Mouse (Mus musculus): ENCODE data around the gene Acad9.

Gene Acad9

DNA sequence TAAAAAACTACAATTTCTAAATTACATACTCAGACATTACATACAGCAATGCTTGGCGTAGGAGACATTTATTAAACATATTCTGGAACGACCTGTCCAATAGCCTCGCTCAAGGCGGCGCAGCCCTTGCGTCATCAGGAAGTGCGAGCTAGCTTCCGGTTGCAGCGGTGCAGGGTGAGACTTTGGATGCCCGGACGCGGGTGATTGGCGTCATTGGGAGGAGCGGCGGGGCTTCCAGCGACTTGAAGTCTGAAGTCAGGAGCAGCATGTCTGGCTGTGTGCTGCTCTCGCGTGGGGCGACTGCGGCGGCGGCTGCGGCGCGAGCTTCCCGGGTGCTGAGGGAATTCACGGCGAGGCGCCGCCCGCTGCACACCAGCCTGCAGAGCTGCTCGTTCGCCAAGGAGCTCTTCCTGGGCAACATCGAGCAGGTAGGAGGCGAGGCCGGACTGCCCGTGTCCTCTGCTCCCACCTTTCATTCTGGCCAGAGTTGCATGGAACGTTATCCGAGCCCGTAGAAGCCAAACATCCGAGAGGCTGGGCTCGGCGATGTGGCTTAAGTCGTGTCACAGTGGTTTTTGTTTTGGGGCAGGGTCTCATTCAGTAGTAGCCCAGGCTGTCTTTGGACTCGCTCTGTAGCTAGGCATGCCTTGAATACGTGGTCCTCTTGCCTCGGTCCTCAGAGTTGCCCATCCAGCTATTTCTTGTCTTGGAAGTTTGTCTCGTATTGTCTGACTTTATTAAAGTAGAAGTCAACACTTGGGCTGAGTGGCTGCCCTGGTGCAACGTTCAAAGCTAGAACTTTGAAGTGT lies at the start of gene Acad9:
TSS of gene Acad9 (plus strand) at position 137 of the 809 bp plus-strand sequence.
- DNase-seq, result peak; percentile 94

DNA sequence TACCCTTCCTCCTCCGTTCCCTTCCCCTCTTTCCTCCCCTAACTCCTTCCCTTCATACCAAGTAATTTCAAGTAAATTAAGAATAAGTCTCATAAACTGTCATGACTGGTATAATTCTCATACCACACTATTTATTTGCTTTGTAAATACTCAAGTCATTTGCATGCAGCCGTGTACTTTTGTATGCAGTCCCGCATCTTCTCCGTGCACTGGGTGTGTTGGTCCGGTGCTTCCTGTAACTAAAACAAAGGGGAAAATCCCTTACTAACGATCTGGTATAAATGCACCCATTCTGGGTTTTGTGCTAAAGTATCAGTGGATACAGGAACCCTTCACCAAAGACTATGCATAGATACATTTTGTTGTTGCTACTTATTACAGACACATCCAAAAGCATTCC lies 40.0 kb upstream of the Acad9 start:
- DNase-seq, result no peak

DNA sequence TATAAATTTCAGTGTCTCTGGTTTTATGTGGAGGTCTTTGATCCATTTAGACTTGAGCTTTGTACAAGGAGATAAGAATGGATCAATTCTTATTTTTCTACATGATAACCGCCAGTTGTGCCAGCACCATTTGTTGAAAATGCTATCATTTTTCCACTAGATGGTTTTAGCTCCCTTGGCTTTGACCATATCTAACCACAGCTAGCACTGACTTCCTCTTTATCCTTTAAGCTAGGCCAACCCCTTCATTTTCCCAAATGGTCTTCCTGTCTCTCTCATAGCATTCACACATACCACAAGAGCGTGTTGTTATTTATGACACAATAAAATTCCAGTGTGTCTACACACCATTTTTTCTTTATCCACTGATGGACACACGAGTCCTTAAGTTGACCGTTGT lies 35.8 kb upstream of the Acad9 start:
- no peak for DNase-seq

DNA sequence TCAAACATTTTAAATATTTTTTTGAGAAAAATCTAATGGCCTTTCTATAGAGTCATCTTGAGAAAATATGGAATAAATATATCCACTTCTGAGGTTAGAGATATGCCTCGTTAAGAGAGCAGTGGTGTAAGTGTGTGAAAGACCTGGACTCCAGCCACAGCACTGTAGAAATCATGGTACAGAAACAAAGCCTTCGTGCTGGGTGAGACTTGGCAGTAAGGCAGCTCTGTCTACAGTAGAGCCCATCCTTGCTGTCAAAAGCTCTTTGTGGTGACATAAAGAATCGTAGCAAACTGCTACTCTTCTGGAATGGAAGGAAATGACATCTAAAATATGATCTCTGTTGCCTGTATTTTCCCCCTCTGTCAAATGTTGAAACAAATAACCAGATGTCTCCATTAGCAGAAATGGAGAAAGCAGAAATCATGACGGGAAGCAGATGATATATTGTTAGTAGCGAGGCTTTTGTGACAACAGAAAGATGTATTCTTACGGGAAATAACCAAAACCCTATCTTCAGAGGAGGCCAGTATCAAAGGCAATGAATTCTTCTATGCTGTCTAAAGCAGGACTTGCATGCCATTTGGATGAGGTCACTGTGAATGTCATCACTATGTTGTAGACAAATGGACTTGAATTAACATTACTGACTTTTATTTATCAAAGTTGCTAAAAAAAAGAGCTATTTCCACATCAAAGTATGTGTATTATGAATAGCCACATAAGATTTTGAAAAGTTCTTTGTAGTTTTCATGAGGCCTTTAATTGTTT lies 33.9 kb upstream of the Acad9 start:
- no peak for DNase-seq

DNA sequence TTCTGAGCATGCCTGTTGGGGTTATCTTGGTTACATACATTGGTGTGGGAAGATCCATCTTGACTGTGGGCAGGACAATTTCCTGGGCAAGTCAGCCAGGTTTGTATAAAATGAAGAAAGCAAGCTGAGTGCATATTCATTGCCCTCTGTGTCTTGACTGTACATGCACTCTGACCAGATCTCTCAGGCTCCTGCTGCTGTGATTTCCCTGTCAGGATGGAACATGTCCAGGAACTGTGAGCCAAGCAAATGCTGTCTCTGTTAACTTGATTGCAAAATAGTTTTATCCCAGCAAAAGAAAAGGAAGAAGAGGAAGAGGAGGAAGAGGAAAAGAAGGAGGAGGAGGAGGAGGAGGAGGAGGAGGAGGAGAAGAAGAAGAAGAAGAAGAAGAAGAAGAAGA lies 21.3 kb upstream of the Acad9 start:
- DNase-seq, result no peak

DNA sequence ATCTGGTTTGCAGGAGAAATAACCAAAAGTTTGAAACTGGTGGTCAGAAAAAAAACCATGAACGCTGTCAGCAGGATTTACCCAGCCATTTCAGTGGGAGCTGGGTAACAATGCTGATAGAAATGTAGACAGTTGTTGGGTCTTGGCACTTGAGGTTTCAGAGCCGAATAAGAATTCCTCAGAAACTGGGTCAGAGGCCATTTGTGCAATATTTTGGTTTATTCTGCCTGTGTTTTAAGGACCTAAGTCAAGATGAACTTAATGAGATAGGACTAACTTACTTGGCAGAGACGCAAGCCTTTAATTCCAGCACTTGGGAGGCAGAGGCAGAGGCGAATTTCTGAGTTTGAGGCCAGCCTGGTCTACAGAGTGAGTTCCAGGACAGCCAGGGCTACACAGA lies 20.7 kb upstream of the Acad9 start:
- DNase-seq, result no peak

DNA sequence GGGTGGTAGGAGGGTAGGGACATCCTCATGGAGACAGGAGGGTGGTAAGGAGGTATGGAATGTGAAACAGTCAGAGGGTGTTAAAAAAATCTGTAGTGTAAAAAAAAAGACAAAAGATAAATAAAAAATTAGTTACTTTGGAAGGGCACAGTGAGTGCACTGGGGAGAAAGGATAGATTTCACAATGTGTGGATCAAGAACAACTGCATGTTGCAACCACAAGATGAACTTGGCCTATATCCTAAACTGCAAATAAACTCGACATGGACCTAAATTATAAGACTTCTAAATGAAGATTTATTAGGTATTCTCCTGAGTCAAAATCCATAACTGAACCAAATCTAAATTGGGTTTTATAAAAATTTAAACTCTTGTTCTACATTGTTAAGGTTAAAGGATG lies 16.7 kb upstream of the Acad9 start:
- no peak for DNase-seq

DNA sequence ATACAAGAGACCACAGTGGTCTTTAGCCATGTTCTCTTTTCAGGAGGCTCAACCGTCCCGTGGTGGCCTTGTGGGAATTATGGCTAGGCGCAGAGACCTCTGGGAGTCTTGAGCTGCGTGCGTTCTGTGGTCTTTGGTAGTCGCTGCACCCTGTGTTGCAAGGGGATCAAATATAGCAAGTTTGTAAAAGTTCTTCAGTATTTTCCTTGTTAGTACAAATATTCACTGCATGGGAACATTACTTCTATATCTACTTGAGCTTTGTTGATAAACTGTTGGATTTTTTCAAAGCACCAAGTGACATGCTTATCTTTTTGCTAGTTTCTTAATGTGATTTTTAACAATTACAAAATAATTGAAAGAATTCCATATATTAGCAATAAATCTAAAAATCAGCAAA lies 12.3 kb upstream of the Acad9 start, which contains the start of gene Ccdc144b:
TSS of gene Ccdc144b (minus strand) at position 101 of the 400 bp plus-strand sequence.
- DNase-seq, result no peak

DNA sequence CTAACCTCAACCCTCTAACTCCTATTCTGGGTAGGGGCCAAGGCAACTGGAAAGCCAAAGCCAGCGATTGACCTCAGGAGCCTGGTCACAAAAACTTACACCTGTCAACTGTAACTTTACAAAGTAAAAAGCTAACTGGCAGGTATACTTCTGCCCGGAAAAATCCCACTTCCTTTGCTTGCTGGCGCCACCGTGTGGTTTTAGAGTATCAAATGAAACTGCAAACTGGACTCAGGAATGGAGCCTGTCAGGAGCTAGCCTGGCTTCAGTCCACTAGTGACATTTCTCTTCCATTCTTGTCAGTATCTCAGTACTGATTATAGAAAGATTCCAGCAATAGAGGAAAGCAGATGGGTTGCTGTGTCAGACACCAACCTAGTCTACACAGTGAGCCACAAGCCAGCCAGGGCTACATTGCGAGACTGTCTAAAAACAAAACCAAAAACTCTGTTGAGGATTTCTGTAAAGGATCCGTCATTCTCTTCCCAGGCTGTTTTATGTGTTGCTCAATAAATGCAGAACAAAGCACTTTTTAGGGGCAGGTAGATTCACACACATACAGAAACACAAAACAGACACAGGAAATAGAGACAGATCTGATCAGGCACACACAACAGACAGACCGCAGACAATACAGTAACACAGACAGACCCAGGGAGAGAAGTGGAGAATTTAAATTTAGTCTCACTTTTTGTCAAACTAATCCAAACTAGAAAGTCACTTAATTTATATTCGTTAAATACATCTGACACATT lies 5.5 kb upstream of the Acad9 start:
- peak; percentile 59 for DNase-seq

DNA sequence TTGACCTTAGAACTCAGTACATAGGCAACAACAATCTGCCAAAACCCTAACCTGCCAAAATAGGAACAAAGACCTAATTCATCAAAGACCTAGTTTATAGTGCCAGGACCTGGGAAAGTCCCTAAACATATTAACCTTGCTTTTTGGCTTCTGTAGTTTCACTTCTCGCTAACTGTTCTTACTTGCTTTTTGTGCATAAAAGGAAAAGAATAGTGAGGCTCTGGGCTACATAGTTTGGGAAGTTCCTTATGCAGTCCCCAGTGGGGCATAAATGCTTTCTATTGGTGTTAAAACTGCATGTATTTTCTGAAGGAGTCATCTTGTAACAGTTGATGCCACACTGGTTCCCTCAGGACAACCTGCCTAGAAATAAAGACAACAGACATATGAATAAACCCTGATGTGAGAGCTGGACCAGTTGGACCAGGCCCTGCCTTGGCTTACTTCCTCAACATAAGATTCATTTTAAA lies 1.2 kb upstream of the Acad9 start:
- no peak for DNase-seq

DNA sequence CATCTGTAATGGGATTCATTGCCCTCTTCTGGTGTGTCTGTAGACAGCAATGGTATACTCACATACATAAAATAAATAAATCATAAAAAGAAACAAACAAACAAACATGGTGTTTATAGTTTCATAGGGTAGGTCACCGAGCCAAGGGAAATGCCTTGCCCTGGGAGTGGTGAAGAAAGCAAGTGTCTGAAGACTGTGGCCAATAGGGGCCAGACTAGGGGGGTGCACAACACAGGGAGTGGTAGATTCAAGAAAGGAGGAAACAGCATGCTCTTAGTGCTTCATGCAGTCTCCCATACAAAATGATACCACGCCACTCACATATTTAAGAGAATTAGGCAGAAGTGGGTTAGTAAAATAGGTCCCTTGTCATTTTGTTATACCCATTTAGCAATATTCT lies 613 bp upstream of the Acad9 start:
- DNase-seq, result no peak

DNA sequence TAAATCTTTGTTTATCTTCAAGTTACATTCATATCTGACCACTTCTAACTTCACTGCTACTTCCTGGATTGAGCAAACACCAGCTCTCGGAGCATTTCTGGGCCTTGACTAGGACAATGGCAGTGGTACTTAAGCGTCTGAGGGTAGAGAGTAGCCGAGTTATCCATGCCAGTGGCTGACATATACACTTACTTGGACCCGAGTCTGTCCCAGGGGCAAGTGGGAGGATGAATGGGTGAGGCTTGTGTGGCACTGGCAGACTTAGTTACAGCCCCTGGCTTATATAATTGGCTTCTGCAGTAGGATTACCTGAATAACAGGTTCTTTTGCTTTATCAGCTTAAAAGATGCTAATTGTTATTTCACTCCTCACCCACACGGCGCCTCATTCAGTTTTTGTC lies 2.0 kb downstream of the Acad9 start:
- DNase-seq, result no peak

DNA sequence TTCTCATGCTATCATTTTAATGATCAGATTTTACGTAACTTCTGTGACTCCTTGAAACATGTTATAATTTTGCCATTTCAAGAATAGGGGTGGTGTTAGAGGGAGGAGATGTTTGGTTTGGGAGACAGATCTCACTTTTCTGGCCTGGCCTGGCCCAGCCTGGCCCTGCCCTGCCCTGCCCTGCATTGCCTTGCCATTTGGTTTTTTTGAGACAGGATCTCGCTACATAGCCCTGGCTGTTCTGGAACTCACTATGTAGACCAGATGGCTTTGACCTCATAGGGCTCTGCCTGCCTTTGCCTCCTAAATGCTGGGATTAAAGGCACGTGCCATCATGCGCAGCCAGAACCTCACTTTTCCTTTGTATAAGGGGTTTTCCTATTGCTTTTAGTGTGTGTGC lies 4.7 kb downstream of the Acad9 start:
- DNase-seq, result no peak

DNA sequence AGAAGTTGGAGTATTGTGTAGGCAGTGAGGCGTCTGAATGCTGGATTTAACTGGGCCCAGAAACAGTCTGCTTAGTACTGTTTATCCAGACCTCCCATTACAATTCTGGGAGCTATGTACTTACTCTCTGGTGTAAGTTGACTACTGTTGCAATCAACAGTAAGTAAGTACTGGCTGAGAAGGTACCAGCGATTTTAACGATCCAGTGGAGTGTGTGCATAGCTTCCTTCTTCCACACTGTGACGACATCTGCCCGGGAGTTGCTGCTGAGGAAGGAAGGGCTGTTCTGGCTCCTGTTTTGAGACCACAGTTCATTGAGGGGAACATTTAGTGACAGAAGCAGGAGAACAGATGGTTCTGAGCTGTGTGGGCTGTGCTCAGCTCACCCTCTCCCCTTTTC lies 5.3 kb downstream of the Acad9 start:
- no peak for DNase-seq

DNA sequence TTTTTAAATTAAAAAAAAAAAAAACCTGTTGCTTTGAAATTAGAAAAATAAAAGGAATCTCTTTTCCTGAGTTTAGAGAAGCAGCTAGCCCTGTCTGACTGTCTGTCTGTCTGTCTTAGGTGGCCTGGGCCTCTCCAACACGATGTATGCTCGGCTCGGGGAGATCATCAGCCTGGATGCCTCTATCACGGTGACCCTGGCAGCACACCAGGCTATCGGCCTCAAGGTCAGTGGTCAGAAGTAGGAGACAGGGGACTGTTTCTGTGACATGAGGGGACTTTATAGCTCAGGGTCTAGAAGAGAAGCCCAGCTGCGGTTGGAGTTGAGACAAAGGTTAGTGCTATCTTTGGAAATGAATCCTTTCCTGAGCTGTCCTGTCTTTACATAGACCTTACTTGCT lies 8.5 kb downstream of the Acad9 start:
- no peak for DNase-seq

DNA sequence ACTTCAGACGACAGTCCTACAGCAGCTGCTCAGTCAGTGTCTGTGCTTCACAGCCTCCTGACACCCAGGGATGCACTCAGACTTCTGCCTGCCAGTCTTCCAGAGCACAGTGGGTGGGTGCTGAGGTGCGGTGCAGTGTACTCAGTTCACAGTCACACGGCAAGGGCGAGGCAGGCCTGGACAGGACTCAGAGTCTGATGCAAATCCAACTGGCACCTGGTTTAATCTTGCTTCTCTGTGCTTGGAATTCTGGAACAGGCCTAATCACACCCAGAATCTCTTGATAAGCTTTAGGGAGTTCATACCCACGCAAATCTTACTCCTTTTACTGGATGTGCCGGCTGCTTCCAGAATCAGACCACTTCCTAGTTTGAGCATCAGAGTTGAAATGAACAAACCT lies 9.7 kb downstream of the Acad9 start:
- no peak for DNase-seq

DNA sequence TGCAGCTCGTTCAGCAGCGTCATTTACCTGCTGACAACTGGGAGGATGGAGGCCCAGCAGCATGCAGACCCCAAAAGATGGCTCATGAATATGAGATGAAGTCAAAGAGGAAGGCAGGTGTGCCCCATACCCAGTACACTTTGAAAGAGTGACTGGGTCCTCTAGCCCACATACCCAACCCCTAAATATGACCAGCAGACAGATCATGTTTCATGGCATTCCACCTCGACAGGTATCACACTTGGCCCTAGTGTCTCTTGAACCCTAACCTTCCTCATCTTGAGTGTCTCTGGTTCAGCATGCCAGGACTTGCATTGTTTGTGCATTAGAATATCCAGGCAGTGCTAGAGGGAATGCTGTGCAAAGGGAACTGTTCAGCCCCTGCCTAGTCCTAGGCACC lies 11.6 kb downstream of the Acad9 start:
- DNase-seq, result no peak

DNA sequence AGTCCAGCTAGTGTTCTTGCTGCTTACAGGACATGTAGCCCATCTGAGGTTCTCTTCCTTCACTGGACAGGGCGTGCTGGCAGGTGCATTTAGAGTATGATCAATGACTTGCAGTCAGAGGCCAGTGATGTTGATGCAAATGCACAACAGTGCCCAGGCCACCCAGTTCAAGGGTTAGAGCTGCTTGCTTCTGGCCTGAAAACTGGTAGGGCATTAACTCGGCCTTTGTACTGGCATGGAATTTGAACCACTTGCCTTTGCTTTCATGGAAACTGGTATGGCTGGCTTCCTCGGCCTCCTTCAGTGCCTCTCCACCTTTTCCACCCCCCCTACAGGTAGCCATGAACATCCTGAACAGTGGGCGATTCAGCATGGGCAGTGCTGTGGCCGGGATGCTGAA lies 14.1 kb downstream of the Acad9 start:
- DNase-seq, result peak; percentile 83

DNA sequence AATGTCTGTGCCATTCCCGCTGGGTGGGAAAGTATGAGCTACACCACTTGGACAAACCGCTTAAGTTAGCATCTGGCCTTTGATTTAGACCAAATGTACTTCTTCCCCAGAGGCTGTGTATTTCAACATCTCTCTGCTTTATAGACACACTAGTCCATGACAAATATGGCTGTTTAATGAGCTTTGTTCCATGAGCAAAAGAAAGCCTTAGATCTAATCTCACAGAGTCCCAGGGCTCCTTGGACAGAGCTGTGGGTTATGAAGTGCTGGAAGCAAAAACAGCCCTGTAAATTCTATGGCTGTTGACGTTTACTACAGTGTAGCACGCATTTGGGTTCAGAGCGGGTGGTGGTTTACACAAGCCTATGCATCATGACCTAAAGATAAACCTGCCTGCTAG lies 15.0 kb downstream of the Acad9 start:
- no peak for DNase-seq

DNA sequence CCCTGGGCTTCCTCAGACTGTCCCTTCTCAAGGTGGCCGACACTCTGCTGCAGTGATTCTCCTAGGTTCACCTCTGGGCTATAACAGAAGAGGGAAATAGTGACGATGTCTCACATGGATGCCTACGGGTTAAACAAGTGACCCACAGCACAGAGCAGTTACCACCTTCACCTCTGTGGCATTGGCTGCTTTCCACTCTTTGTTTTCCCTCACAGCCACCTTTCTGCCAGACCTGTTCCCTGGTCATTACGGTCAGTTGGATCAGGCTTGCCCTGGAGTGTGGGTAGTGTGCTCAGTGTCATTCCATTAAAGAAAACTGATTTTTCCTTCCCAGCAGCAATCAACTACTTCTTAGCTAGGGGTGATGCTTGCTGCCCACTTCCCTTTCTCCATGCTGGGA lies 17.1 kb downstream of the Acad9 start:
- DNase-seq, result peak; percentile 26

DNA sequence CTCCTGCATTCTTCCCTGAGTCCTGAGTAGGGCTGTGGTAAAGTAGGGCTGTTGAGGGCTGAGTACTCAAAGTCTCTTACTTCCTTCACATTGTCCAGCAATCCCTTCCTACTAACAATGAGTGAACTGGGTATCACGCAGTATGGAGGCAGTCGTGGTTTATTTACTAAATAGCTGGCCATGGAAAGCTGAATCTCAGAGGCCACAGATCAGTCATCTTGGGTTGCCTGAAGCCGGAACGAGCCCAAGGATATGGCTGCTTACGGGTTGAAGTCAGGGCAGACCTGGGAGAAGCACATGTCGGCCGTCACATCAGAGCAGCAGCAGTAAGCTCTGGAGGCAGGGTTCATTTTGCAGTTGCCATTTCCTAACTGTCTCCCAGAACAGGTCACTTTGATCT lies 17.6 kb downstream of the Acad9 start:
- DNase-seq, result no peak

DNA sequence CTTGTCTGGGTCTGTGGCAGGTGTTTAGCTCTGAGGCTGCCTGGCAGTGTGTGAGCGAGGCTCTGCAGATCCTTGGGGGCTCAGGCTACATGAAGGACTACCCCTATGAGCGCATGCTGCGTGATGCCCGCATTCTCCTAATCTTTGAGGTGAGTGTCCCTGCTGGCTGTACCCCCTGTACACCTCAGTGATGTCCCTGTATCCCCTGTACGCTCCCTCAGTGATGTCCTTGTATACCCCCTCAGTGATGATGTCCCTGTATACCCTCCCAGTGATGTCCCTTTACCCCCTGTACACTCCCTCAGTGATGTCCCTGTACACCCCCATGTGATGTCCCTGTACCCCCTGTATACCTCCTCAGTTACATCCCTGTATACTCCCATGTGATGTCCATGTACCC lies 19.6 kb downstream of the Acad9 start:
- DNase-seq, result no peak

DNA sequence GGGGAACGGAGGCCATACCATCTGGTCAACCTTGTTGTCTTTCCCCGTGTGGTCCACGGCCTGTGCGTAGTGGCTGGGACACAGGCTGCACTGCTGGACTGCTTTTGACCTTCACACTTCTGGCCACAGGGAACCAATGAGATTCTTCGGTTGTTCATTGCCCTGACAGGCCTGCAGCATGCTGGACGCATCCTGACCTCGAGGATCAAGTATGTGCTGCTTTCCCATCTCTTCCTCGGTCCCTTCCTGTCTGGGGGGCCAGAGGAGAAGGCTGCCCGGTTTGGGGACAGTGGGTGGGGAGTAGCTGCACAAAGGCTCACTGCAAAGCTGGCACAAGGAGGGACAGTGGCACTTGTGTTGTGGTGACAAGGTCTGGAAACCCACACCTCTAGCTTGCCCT lies 21.8 kb downstream of the Acad9 start:
- no peak for DNase-seq

DNA sequence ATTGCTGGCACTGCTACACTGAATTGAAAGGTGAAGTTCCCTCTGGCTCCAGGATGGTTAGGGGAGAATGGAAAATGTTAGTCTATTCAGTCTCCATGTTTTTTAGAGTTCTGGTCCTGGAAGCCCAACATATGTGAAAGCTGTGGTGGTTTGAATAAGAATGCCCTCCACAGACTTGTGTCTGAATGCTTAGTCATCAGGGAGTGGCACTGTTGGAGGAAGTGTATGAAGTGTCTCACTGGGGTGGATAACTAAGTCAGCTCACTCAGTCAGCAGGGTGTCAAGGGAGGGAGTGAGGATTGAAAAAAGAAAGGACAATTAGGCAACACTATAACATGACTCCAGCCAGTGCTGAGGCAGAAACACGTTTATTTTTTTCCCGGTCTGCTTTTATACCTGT lies 29.6 kb downstream of the Acad9 start:
- DNase-seq, result no peak
